Mouse (Mus musculus) cerebellum, adult 8-10 months (tissue): ENCODE measurements around the gene Olfr69.
"Not testable (repeated sequence)": the region's sequence is repeated elsewhere in the genome, so short reads cannot be mapped to it uniquely, and the experiment has no call there.

Experiments used
- DNase-seq: peaks from one replicate; pipeline ENCODE4 v3.0.0; 2022

The Olfr69 gene

DNA sequence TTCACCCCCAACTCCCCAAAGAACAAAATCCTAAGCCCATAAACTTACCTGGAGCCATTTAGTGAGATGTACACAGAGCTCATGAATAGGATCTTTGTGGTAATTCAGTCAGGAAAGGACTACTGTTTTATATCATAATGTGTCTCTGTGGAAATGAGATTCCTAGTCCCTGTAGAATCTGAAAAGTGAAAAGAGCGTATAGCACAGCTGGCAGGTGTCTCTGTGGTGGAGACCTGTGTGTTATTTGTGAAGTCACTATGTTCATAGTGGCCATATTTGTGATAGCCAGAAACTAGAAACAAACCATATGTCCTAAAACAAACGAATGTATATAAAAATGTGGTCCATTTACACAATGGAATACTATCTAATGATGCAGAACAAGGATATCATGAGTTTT lies at the start of gene Olfr69:
Olfr69 (minus strand) TSS at position 101 of the 400 bp plus-strand sequence.
- no peak for DNase-seq

DNA sequence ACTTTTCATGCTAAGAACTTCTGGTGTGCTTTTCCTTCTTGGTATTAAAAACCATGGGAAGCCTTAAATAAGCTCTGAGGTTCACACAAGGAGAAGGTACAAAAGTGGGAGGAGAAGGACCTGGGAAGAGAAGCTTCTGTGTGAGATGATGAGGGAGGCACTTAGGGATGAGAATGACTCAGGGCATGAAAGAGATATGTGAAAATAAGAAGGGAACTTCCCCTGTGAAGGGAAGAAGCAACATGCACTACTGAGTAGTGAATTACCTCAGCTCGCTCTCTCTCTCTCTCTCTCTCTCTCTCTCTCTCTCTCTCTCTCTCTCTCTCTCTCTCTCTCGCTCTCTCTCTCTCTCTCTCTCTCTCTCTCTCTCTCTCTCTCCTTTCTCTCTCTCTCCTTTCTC lies 43.7 kb upstream of the Olfr69 start:
- DNase-seq: not testable (repeated sequence)

DNA sequence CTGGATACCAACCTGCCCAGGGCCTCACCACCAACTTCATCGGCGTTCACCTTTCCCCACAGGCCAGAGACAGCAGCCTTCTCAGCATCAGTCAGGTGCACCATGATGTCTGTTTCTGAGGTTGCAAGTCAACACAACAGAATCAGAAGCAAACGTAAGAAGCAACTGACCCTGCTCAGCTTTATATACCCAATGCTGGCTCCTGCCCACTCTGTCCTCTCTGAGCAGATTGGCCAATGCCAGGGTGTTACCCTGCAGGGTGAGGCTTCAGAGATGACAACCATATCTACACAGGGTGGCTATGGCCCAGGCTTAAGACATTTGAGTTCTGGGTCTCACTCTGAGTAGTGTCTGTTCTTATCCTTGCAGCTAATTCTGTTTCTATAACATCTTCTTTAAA lies 42.4 kb upstream of the Olfr69 start, which contains the start of gene Hbb-bt:
Hbb-bt (minus strand) TSS at position 231 of the 400 bp plus-strand sequence.
- no peak for DNase-seq

DNA sequence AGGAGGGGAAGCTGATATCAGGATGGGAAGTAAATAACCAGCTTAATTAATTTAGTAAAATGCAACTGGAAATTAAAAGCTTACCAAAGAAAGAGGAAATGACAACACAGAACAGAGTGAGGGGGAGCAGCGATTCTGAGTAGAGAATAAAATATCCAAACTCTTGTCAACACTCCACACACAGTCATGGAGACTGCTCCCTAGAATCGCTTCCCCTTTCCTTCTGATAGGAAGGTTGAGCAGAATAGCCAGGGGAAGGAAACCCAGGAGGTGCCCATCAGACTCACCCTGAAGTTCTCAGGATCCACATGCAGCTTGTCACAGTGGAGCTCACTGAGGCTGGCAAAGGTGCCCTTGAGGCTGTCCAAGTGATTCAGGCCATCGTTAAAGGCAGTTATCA lies 41.8 kb upstream of the Olfr69 start:
- not testable (repeated sequence) for DNase-seq

DNA sequence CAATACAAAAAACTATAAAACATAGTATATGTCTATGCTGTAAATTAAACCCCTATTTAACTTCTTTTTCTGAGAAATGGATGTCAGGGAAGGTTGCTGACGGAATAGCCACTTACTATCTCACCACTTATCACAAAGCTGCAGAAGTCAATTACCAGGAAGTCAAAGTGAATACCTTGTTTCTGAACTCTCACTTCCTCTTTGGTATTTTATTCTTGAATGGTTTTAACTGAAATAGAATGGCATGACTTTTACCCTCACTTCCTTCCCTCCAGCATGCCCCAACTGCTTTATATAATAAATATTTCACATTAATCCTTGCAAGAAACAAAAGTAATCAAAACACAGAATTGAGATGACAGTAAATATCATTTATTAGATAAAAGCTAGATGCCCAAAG lies 40.8 kb upstream of the Olfr69 start:
- DNase-seq: no peak

DNA sequence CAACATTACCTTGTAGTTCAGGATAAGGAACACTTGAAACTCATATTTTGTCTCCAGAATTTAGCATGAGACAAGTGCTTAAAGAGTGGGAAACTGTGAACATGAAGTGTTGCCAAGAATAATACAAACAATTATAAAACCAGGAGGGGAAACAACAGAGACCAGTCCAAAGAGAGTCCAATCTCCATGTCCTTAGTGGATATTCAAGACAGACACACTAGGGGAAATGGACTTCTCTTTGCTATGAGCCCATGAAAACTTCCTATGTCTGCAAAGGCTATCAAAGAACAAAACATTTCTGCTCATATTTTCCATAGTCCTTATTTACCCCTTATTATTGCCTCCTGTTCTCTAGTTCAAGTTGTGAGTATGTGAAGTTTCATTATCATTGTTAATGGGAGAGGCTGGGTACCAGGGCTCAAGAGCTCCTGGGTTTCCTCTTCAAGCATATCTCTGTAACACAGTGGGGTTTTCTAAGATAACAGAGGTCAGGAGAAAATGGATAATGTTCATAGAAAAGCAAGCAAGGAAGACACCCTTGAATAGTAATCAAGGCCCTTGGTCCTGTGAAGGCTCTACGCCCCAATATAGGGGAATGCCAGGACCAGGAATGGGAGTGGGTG lies 39.9 kb upstream of the Olfr69 start:
- DNase-seq: no peak

DNA sequence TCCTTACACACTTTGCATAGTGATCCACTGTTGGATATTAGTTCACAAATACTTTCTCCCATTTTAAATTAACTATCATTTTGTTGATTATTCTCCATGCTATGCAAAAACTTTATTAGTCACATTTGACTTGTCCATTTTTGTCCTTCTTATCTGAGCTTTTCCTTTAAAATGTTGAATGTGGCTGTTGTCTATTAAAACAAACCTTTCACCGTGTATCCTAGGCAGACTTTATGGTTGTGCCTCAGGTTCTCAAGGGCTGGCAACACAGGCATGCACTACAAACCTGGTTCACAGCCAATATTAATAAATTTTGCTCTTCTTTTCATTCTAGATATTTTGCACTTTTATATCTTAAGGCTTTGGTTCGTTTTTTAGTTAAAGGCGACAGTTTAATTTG lies 39.4 kb upstream of the Olfr69 start:
- no peak for DNase-seq

DNA sequence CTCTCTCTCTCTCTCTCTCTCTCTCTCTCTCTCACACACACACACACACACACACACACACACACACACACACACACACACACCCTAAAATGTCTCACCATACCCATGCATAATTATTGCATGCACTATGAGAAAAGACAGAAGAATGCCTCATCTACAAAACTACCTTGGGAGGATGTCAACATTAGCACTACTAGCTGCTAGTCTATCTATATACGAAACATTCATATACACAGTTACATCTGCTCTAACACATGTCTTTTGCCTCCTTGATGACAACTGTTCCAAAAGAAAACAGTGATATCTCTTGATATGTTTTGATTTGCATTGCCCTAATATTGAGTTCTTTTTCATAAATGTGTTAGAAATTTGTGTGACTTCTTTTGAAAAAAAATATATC lies 38.9 kb upstream of the Olfr69 start:
- DNase-seq: no peak

DNA sequence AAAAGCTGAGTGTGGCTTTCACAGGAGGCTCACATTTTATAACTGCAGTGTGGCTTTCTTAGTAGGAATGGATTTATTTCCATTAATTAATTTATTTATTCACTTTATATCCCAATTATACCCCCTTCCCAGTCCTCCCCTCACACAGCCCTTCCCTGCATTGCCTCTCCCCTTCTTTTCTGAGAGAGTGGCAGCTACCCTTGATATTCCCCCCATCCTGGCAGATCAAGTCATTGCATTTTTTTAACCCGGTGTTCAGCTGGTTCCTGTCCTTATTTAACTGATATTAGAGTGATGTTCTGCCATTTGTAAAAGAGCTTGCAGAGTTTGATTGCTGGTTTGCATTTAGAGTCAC lies 38.4 kb upstream of the Olfr69 start:
- no peak for DNase-seq

DNA sequence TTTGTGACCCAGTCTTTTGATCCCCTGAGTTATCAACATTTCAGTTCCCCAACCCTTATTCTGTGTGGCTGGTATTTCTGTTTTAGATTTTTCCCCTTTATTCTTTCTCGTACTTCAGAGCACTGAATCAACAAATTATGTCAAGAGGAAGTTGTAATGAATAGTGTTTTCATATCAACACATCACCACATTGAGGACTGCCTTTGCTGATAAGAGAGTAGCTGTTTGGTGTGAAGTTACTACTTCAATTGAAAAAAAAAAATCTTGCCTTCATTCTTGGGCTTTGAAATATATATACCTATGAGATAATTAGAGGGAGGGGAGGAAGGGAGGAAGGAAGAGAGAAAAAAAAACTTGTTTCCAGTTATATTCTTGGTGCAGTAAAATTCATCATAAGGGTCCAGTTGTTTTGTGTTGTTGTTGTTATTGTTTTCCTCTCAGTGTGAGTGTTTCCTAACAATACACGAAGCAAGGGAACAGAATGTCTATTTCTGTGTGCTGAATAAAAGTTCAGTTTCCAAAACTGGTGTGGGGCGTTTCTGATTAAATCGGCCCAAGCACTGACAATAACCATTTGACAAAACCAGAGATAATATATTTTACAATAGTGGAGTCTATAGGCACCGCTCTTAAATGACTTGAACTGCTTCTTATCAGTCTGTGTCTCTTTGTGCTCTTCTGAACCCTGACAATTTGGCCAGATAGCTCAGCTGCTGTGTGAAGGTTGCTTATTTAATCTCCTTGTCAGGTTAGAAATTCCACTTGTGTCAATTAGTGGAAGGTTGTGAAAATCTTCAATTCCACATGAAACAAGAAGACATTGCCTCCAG lies 37.8 kb upstream of the Olfr69 start:
- DNase-seq: no peak

DNA sequence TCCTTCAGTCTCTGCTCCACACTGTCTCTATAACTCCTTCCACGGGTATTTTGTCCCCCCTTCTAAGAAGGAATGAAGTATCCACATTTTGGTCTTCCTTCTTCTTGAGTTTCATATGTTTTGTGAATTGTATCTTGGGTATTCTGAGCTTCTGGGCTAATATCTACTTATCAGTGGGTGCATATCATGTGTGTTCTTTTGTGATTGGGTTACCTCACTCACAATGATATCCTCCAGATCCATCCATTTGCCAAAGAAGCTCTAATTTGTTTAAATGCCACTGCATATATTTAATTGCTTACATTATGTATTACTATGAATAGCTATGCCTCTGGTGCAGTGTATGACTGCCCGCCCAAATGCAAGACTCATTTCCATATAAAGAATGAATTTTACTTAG lies 36.7 kb upstream of the Olfr69 start:
- DNase-seq: not testable (repeated sequence)

DNA sequence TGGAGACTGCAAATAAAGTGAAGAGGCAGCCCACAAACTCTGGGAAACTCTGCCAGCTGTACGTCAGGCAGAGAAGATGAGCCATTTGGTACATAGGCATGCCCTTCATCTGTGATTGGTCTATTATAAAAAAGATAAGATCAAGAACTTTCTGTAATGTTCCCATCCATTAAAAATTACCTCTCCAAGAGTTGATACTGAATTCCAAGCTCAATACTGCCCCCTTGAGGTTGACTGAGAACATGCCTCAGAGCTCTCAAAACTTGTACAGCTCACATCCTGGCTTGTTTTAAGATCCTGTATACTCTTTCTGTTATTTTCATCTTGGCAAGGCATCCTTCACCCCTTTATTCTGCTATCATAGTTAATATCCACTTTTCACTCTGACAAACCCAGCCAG lies 35.5 kb upstream of the Olfr69 start:
- DNase-seq: peak; percentile 0

DNA sequence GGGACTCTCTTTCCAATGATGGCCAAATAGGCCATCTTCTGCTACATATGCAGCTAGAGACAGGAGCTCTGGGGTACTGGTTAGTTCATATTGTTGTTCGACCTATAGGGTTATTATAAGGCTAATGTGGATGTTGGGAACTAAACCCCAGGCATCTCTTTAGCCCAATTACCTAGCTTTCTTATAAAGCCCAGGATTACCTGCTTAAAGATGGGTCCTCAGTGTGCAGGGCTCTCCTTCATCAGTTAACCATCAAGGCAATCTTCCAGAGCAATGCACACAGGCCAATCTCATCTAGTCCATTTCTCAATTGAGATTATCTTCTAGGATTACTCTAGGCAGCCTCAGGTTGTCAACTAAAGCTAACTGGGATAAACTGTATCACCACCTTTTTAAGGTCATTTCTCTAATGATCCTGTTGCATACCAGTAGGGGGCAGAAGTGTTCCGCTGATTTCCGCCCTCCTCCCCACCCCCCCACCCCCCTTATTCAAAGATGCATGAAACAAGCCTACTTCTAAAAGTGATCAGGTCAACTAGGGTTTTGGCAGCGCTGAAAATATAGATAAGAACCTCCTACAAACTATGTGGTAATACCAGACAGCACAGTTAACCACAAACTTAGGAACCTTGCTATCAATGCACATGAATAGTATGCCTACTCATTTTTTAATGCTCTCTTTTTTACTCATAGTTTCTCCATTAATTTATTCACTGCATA lies 21.4 kb upstream of the Olfr69 start:
- DNase-seq: no peak

DNA sequence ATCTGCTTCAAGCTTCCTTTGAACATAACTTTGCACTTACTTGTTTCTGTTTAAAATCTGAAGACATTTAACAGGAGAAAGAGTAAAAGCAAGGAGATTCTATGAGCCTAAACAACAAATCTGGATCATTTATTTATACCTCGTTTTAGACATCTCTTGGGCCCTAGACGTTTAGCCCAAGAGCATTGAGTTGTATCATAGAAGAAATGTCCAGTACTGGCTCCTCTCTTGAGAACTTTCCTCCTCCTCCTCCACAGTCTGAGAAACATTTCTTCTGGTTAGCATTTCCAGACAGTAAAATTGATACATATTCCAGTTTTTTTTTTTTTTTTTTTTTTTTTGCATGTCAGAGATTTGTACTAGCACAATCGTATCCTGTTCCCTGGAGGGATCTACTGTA lies 20.3 kb upstream of the Olfr69 start, which contains the start of gene Olfr67:
Olfr67 (minus strand) TSS at position 101 of the 400 bp plus-strand sequence.
- DNase-seq: no peak

DNA sequence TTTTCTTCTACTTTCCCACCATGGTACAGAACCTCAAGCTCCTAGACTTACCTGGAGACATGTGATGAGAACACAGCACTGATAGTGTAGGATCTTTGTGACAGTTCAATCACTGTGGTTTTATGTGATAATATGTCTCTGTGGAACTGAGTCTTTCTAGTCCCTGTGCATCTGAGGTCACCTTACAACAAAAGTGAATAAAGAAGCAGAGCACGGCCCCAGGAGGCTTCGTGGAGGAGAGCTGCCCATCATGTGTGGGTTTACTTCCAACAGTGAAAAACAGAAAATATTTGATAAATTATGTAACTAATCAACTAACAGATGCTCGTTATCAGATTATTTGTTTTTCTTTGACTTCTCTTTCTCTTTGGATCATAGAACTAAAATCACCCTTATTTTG lies 8.2 kb upstream of the Olfr69 start, which contains the start of gene Olfr68:
Olfr68 (minus strand) TSS at position 101 of the 400 bp plus-strand sequence.
- no peak for DNase-seq

DNA sequence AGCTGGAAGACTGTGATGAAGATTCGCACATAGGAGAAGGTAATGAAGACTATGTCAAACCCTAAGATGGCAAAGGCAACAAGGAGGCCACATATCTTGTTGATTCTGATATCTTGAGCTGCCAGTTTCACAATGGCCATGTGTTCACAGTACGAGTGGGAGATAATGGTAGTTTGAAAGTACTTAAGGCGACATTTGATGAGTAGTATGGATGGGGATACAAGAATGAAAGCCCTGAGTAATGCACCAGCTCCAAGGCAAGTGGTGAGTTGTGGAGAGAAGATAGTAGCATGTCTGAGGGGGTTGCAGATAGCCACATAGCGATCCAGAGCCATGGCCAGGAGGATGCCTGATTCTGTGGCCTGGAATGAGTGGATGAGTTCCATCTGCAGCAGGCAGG lies 6.3 kb upstream of the Olfr69 start:
- DNase-seq: not testable (repeated sequence)

DNA sequence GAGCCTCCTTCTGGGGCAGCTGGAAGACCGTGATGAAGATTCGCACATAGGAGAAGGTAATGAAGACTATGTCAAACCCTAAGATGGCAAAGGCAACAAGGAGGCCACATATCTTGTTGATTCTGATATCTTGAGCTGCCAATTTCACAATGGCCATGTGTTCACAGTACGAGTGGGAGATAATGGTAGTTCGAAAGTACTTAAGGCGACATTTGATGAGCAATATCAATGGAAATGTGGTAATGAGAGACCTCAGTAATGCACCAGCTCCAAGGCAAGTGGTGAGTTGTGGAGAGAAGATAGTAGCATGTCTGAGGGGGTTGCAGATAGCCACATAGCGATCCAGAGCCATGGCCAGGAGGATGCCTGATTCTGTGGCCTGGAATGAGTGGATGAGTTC lies 3.7 kb downstream of the Olfr69 start:
- DNase-seq: not testable (repeated sequence)

DNA sequence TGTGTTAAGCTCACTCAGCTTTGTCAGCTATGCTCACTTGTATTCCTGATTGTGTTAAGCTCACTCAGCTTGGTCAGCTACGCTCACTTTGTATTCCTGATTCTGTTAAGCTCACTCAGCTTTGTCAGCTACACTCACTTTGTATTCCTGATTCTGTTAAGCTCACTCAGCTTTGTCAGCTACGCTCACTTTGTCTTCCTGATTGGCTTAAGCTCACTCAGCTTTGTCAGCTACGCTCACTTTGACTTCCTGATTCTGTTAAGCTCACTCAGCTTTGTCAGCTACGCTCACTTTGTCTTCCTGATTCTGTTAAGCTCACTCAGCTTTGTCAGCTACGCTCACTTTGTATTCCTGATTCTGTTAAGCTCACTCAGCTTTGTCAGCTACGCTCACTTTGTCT lies 9.2 kb downstream of the Olfr69 start:
- not testable (repeated sequence) for DNase-seq

DNA sequence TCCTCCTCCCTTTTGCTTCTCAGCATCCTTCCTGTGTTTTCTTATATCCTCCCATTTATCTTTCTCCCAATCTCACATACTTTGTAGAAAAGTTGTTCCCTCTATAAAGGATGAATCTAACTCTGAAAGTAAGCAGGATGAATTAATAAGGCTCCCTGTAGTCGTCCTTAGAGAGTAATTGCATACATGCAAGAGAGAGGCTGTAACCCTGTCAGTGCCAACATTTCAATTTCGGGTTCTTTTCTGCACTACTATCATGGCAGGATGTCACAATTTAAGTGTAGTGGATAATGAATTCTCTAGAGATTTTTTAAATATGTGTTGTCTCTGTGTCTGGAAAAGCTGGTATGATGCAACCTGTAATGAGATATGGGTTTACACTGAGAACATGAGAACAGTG lies 14.2 kb downstream of the Olfr69 start, which contains the start of gene Olfr630:
Olfr630 (minus strand) TSS at position 101 of the 400 bp plus-strand sequence.
- DNase-seq: no peak

DNA sequence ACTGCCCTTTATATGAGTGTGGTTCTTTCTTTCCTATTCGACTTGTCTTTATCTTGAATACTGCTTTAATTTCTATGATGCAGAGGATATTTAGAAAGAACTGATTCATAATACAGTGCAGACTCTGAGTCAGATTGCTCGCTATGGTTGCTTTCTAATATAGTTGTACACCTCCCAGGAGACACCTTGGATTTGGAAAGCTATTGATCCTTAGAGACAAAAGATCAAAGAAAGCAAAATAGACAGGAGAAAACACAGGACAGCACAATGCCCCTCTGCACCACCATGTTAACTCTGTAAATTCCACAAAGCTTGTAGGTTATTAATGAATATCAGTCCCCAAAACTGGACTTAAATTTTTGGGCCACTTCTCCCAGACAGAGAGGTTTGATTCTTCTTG lies 26.6 kb downstream of the Olfr69 start, which contains the start of gene Olfr629:
Olfr629 (minus strand) TSS at position 101 of the 400 bp plus-strand sequence.
- DNase-seq: no peak

DNA sequence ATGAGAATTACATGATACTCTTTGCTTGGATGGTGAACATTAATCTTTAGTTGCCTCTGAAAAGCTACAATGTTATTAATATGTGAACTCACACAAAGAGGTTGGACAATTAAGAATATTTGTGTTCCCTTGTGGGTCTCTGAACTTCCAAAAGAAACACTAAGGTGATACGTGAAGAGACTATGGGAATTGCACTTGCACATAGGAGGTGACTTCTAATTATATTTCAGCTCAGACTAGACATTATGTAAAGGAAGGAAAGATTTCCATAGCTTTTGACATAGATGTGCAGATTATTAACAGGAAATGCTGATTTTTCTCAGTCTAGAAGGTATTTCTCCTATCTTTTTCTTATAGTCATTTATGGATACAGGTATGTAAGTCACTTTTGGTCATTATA lies 41.3 kb downstream of the Olfr69 start, which contains the start of gene Olfr628:
Olfr628 (plus strand) TSS at position 301 of the 400 bp plus-strand sequence.
- no peak for DNase-seq

DNA sequence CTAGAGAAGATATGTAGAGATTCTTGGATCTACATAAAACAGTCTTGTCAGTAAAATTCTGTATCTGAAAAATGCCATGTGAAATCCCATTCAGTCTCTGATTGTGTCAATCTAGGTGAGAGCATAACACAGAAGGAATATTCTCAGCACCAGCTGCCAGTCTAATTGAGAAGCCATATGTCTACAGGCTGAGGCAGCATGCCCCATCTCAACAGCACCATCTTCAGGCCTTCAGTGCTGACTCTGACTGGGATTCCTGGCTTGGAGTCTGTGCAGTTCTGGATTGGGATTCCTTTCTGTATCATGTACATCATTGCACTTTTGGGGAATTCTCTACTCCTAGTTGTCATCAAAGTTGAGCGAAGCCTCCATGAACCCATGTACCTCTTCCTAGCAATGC lies 55.0 kb downstream of the Olfr69 start:
- DNase-seq: not testable (repeated sequence)
